Mouse (Mus musculus): ENCODE data around the gene Nmrk2.
"Not testable (repeated sequence)": the region's sequence is repeated elsewhere in the genome, so short reads cannot be mapped to it uniquely, and the experiment has no call there.

Nmrk2 gene

GRCm38 (mm10) chr10:81201807-81202758, at the start of gene Nmrk2:
Nmrk2 (minus strand) TSS chr10:81202051.
- DNase-seq (ENCODE audit: low spot score in 2 of 2): no peak

GRCm38 (mm10) chr10:81249442-81249841, 47.6 kb upstream of the Nmrk2 start:
- no peak for DNase-seq (ENCODE audit: low spot score in 2 of 2)

GRCm38 (mm10) chr10:81247804-81248203, 46.0 kb upstream of the Nmrk2 start:
- no peak for DNase-seq (ENCODE audit: low spot score in 2 of 2)

GRCm38 (mm10) chr10:81245166-81245565, 43.3 kb upstream of the Nmrk2 start:
- peak in 1 of 2 experiments; percentile 55 for DNase-seq (ENCODE audit: low spot score in 2 of 2)

GRCm38 (mm10) chr10:81244595-81244994, 42.7 kb upstream of the Nmrk2 start:
- DNase-seq (ENCODE audit: low spot score in 2 of 2): no peak

- no peak for DNase-seq (ENCODE audit: low spot score in 2 of 2)
Observed at GRCm38 (mm10) chr10:81244146-81244545, 42.3 kb upstream of the Nmrk2 start.

- DNase-seq (ENCODE audit: low spot score in 2 of 2): no peak
Observed at GRCm38 (mm10) chr10:81242021-81242420, 40.2 kb upstream of the Nmrk2 start.

- DNase-seq (ENCODE audit: low spot score in 2 of 2): no peak
Observed at GRCm38 (mm10) chr10:81240876-81241275, 39.0 kb upstream of the Nmrk2 start.

- no peak for DNase-seq (ENCODE audit: low spot score in 2 of 2)
Observed at GRCm38 (mm10) chr10:81238618-81239017, 36.8 kb upstream of the Nmrk2 start.

- no peak for DNase-seq (ENCODE audit: low spot score in 2 of 2)
Observed at GRCm38 (mm10) chr10:81236471-81237268, 34.8 kb upstream of the Nmrk2 start.

- DNase-seq (ENCODE audit: low spot score in 2 of 2): no peak
Observed at GRCm38 (mm10) chr10:81234206-81234605, 32.4 kb upstream of the Nmrk2 start.

- no peak for DNase-seq (ENCODE audit: low spot score in 2 of 2)
Observed at GRCm38 (mm10) chr10:81233226-81233585, 31.4 kb upstream of the Nmrk2 start.

GRCm38 (mm10) chr10:81232580-81233225, 30.9 kb upstream of the Nmrk2 start, which contains the start of gene Zfr2:
Zfr2 (plus strand) TSS chr10:81233155.
- DNase-seq (ENCODE audit: low spot score in 2 of 2): peak; percentile 91 to 95

GRCm38 (mm10) chr10:81231436-81231835, 29.6 kb upstream of the Nmrk2 start:
- DNase-seq (ENCODE audit: low spot score in 2 of 2): no peak

GRCm38 (mm10) chr10:81230438-81231332, 28.8 kb upstream of the Nmrk2 start, which contains the start of gene Atcay:
Atcay (minus strand) TSS chr10:81230833.
- peak; percentile 83 to 89 for DNase-seq (ENCODE audit: low spot score in 2 of 2)

- no peak for DNase-seq (ENCODE audit: low spot score in 2 of 2)
Observed at GRCm38 (mm10) chr10:81229735-81230437, 28.0 kb upstream of the Nmrk2 start.

- DNase-seq (ENCODE audit: low spot score in 2 of 2): not testable (repeated sequence)
Observed at GRCm38 (mm10) chr10:81223731-81224130, 21.9 kb upstream of the Nmrk2 start.

GRCm38 (mm10) chr10:81221402-81222015, 19.7 kb upstream of the Nmrk2 start:
- DNase-seq (ENCODE audit: low spot score in 2 of 2): no peak

GRCm38 (mm10) chr10:81217964-81218363, 16.1 kb upstream of the Nmrk2 start:
- DNase-seq (ENCODE audit: low spot score in 2 of 2): no peak

- not testable (repeated sequence) for DNase-seq (ENCODE audit: low spot score in 2 of 2)
Observed at GRCm38 (mm10) chr10:81217267-81217666, 15.4 kb upstream of the Nmrk2 start.

Measured in right cerebral cortex, postnatal 36 days (tissue).